Mouse (Mus musculus) right cerebral cortex, postnatal 25 days (tissue): ENCODE data around the gene Khdc3.
"Not testable (repeated sequence)": the region's sequence is repeated elsewhere in the genome, so short reads cannot be mapped to it uniquely, and the experiment has no call there.

Experiments
- DNase-seq: peaks from one replicate; pipeline ENCODE4 v3.0.0; 2022

The Khdc3 gene

DNA sequence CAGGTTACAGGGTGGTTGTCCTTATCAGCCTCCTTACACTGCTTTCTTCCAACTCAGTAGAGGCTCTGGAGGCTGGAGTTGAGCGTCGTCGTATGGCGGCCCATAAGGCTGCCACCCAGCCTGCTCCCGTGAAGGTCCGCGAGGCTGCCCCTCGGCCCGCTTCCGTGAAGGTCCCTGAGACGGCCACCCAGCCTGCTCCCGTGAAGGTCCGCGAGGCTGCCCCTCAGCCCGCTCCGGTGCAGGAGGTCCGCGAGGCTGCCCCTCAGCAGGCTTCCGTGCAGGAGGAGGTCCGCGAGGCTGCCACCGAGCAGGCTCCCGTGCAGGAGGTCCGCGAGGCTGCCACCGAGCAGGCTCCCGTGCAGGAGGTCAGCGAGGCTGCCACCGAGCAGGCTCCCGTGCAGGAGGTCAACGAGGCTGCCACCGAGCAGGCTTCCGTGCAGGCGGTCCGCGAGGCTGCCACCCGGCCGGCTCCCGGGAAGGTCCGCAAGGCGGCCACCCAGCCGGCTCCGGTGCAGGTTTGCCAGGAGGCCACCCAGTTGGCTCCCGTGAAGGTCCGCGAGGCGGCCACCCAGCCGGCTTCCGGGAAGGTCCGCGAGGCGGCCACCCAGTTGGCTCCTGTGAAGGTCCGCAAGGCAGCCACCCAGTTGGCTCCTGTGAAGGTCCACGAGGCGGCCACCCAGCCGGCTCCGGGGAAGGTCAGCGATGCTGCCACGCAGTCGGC lies 1.7 kb downstream of the Khdc3 start:
- peak; percentile 20 for DNase-seq

DNA sequence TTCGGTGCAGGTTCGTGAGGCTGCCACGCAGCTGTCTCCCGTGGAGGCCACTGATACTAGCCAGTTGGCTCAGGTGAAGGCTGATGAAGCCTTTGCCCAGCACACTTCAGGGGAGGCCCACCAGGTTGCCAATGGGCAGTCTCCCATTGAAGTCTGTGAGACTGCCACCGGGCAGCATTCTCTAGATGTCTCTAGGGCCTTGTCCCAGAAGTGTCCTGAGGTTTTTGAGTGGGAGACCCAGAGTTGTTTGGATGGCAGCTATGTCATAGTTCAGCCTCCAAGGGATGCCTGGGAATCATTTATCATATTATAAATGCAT lies 2.2 kb downstream of the Khdc3 start:
- no peak for DNase-seq

DNA sequence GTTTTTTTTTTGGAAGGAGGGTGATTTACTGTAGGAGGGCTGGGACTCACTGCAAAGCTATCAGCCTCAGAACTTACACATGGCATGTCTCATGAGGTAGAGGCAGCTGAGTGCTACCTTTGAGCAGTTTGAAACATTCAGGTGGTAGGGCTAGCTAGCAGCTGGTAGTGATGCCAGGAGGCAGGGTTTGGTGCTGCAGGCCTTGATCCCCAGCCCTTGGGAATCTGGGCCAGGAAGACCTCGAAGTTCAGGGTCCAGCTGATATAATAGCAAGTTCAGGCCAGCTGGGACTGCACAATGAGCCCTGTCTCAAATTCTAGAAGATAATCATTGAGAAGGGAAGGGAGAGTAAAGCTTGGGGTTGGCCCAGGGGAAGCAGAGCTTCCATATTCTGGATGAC lies 3.5 kb downstream of the Khdc3 start:
- DNase-seq: no peak

DNA sequence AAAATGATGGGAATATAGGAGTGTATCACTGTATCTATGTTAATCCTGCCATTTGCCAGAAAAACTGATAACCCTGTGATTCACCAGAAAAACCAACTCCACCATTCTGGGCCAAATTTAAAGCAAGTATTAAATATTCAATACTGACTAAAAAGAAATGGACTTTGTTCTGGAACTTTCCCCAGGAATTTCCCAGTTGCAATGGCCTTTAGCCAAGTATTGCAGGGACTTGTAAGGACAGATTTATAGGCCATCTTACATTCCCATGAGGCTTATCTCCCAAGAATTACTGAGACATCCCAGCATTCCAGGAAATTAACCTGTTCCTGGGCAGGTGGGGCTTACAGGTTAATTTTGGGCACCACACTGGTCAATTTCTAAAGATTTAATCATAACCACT lies 4.1 kb downstream of the Khdc3 start:
- DNase-seq: no peak

DNA sequence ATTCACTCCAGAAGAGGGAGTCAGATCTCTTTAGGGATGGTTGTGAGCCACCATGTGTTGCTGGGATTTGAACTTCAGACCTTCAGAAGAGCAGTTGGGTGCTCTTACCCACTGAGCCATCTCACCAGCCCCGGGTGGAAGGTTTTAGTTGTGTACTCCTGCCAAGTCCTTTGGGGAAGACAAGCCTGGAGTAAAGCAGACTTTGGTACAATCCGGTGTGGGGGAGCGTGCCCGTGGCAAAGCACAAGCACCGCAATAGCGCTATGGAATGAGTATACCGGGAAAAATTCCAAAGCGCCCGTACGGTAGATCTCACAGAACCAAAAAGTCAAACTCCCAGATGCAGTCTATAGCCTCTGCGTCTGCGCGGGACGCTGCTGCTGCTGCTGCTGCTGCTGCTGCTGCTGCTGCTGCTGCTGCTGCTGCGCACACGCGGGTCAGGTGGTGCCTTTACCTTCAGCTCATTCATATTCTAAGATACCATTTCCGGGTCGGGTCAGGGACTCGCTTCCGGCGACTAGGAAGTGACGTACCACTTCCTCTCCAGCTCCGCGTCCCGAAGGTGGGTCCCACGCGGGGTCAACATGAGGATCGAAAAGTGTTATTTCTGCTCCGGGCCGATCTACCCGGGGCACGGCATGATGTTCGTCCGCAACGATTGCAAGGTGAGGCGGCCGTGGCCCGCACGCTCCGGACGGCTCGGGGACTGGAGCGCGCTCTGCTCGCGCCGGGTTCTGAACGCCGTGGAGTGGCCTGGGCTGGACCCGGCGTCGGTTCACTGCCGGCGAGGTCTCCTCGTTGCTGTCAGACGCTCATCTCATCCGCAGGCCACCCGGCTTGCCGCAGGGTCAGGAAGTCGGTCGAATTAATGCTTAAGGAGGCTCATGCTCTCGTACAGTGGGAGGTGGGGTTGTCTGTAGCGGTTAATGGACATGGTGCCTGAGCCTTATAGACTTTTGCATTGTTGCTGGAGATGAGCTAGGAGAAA lies 11.6 kb downstream of the Khdc3 start, which contains the start of gene Rsl24d1:
TSS of gene Rsl24d1 (plus strand) at position 508 of the 988 bp plus-strand sequence.
- peak; percentile 90 for DNase-seq

DNA sequence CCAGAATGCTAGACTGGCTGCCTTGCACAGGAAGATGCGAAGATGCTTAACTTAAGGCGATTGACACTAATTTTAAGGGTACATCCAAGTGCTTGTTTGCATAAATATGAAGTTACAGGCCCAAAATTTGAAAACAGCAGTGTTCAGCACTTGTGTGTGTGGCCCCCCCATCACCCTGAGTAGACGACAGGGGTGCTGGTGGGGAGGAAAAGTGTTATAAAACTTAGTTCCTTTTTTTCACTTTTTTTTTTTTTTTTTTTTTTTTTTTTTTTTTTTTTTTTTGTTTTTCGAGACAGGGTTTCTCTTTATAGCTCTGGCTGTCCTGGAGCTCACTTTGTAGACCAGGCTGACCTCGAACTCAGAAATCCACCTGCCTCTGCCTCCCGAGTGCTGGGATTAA lies 15.1 kb downstream of the Khdc3 start:
- DNase-seq: not testable (repeated sequence)

DNA sequence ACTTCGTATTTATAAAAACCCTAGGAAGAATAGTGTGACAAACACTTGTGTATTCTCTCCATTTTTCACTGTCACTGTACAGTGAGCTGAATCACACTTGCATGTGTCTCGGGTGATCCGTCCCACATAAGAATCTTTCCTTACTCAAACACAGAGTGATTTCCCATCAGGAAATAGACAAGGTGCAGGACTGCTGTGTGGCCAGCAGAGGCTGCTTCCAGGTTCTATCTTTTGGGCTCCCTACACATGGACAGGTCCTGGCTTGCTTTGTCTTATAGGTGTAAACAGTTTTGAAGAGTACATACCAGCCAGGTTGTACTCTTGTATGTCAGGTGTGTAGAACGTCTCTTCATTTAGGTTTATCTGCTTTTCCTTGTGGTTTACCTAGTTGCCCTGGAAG lies 16.4 kb downstream of the Khdc3 start:
- DNase-seq: no peak

DNA sequence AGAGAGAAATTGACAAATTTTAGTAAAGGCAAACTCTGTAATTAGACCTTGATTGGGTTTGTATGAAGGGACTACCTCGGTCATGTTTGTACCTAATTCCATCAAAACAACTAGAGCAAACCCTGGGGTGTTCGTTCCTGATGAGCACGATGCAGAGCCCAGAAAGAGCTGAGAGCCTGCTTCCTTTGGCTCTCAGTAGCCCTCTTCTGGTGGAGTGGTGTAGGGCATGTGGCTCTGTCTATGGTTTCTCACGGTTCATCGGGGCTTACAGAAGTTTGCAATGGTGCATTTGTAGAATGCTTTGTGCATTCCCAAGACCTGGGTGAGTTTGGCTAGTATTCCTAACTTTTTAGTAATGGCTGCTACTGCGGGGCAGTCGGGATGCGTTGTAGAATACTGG lies 20.1 kb downstream of the Khdc3 start:
- DNase-seq: peak; percentile 17

DNA sequence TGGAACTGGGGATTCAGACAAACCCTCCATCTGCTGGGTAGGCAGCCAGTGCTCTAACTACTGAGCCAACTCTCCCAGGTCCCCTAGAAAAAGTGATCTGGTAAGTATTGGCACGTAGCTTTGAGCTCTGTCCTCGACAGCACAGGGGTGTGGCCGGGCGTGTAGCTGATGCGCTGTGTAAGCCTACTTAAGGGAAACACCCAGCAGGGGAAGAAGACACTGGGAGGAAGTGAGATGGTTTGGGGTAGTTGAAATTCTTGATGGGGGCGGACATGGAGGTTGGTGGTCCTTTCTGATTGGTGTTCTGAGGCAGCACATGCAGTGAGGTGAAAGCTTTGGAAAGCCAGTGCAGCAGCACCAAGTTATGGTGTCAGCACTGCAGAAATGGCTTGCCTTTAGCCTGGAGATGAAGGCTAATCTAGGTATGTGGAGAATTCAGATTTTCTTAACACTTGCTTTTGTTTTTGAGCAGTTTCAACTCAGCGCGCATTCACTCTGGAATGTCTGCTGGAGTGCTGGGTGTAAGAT lies 23.5 kb downstream of the Khdc3 start:
- no peak for DNase-seq

DNA sequence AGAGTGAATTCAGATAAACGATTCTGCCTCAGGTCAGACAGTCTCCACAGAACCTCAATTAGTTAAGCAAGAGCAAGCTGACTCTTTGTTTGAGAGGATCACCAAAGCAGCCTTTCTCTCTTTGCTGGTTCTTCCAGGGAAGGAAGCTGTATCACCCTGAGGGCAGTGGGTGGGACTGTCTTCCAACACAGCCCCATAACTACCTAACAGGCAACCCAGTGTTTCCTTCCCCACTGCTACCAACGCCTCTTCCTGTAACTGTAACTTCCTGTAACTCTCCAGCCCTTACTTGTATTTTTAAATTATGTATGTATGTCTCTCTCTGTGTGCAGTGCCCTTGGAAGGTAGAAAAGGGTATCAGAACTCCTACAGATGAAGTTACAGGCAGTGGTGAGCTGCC lies 25.8 kb downstream of the Khdc3 start:
- no peak for DNase-seq

DNA sequence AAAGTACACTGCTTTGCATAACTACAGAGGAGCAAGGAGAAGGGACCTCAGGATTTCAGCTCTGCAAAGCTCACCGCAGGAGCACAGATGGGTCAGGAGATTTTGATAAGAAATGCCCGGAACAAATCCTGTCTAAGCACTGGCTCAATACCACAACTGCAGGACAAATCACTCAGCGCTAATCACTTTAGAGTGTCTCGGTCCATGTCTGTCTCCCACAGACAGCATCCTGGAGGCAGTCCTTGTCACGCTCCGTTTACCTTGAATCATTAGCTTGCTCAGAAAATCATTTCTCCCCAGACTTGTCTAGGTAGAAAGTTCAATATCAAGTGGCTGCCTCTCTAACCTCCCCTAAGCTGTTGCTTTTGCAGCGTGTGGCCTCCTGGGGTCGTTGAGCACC lies 28.2 kb downstream of the Khdc3 start:
- DNase-seq: no peak

DNA sequence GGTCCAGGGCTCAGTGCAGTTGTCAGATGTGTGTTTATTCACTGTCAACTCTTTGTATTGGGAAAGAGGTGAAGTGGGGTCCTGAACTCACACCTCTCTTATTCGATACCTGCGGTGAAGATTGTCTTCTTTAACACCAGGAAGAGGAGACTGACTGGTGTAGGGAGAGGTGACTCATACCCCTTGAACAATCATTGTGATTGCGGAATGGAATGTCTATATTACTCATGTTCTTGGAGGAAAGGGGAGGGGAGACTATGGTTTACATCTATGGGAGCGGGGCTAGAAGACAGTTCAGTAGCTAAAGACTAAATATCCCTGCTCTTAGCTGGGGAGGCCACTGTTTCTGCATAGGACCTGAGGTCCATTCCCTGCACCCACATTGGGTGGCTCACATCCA lies 28.9 kb downstream of the Khdc3 start:
- no peak for DNase-seq

DNA sequence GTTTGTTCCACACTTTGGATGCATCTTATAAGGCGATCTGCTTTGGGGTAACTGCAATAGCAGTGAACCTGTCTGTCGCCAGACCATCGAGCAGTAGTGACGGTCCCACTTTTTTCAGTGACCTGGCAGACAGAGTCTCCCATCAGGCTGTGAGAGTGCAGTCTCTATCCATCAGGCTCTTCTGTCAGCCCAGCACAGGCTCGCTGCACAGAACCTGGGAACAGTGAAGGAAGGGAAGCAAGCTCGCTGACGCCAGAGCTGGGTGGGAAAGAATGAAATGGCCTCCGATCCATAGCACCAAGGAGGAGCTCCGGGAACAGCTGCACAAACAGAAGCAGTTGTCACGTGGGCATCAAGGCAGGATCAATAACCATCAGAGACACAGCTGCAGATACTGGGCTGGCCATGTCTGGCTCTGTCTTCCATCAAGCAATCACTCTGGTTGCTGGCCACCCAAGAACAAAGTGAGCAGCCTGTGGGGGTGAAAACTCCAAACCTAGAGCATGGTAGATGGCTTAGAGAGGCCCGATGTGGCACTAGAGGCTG lies 35.8 kb downstream of the Khdc3 start:
- DNase-seq: no peak
